Mouse (Mus musculus) lung, postnatal 0 days (tissue): ENCODE results near the gene Ccdc152.

Experiments
- CTCF ChIP-seq: IDR thresholded peaks from 2 replicates; pipeline ENCODE4 v1.5.1; 2016; ENCODE audit warnings: antibody characterized with exemption, mild to moderate bottlenecking
- EP300 ChIP-seq: IDR thresholded peaks from 2 replicates; pipeline ENCODE4 v1.6.1; 2016; ENCODE audit warnings: antibody characterized with exemption, mild to moderate bottlenecking, control low read depth

DNA sequence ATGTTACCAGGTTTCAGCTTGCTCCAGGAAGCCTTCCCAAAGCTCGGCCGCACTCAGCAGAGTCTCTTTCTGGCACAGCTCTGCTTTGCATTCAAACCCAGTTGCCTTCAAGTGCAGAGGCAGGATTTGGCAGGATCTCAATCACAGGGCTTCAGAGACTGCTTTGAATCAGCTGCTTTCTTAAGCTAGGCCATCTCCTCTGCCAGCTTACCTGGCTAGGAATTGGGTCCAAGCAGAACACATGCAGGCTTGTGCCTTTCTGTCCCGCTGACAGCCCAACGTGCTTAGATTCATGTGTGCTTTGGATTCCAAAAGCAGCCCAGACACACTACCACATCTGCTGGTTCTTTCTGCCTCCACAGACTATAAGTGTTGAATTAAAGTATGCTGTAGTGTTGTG, 41.2 kb upstream of the Ccdc152 start:
- no peak for TF ChIP-seq CTCF
- no peak for TF ChIP-seq EP300
